Mouse (Mus musculus) C2C12 (cell line): ENCODE results near the gene Rybp. TPM values are rescaled to one million over a fixed set of nuclear protein-coding genes. Genes with fewer than 3 reads are reported as not detected.
A peak's percentile ranks its signal among the peaks of the same experiment; 100 is the strongest.

Source experiments
- H3K27me3 ChIP-seq: one replicate; pipeline ENCODE4 v1.6.1; 2011; ENCODE audit not compliant: control insufficient read depth, insufficient read depth, insufficient read length
- H3K36me3 ChIP-seq: one replicate; pipeline ENCODE4 v1.6.1; 2011; ENCODE audit not compliant: control insufficient read depth, insufficient read depth
- H3K4me3 ChIP-seq: one replicate; pipeline ENCODE4 v1.5.1; 2011; ENCODE audit warnings: mild to moderate bottlenecking, control low read depth; ENCODE audit not compliant: poor library complexity, insufficient read depth, severe bottlenecking
- H3K79me2 ChIP-seq: one replicate; pipeline ENCODE4 v1.6.1; 2011; ENCODE audit not compliant: control insufficient read depth, insufficient read depth
- H3K79me3 ChIP-seq: one replicate; pipeline ENCODE4 v1.6.1; 2011; ENCODE audit warnings: low read depth, control low read depth
- H3ac ChIP-seq: one replicate; pipeline ENCODE3; 2011; ENCODE audit warnings: low read depth; ENCODE audit not compliant: control insufficient read depth, insufficient read length
- CEBPB ChIP-seq: IDR thresholded peaks from one replicate; pipeline ENCODE4 v1.6.1; 2011; ENCODE audit warnings: low read depth, mild to moderate bottlenecking, control low read depth, moderate library complexity
- CTCF ChIP-seq: IDR thresholded peaks from one replicate; pipeline ENCODE4 v1.5.1; 2011; ENCODE audit not compliant: control insufficient read depth, insufficient read depth, insufficient read length
- FOSL1 ChIP-seq: IDR thresholded peaks from one replicate; pipeline ENCODE4 v1.8.0; 2011; ENCODE audit warnings: mild to moderate bottlenecking, low read length; ENCODE audit not compliant: poor library complexity, insufficient read depth, severe bottlenecking
- MAX ChIP-seq: IDR thresholded peaks from one replicate; pipeline ENCODE4 v1.6.1; 2011; ENCODE audit warnings: mild to moderate bottlenecking, control low read depth
- MYOD1 ChIP-seq: IDR thresholded peaks from one replicate; pipeline ENCODE4 v1.6.1; 2011; ENCODE audit warnings: low read depth; ENCODE audit not compliant: control insufficient read depth, insufficient read length
- MYOG ChIP-seq: IDR thresholded peaks from one replicate; pipeline ENCODE4 v1.6.1; 2011; ENCODE audit not compliant: control insufficient read depth, insufficient read length; ENCODE audit errors: extremely low read depth
- USF1 ChIP-seq: IDR thresholded peaks from one replicate; pipeline ENCODE4 v1.6.1; 2011; ENCODE audit warnings: low read depth, mild to moderate bottlenecking, control low read depth, moderate library complexity
- polyA plus RNA-seq: library from polyadenylated mRNA; unstranded; fragments of >200 nt; fragmentation: generic; extraction: Trizol; gene quantifications from one replicate; pipeline ENCODE4 v1.2.1, GENCODE M21; 2012; ENCODE audit warnings: missing spikeins

Gene Rybp
- polyA plus RNA-seq, 1 experiment: 7.4 TPM

DNA sequence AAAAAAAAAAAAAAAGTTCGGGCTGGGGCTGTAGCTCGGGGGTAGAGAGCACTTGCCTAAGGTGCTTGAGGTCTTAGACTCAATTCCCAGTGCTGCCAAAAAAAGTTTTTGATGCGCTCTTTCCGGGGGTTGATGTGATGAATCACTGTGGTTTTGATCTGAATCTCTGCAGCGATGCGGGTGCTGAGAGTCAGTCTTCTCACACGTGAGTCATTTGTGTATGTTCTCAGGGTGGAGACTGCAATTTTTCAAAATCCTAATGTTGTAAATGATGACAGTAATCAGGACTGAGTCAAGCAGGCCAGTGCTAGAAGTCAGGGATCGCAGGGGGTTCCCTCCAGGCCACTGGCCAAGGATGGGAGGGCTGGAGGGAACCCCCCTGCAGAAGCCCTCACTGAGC, 26.9 kb upstream of the Rybp start:
- Histone ChIP-seq H3K4me3 (no peak overlapping the region), H3K79me2 (no peaks in the 10 kb centered on the region), H3ac (no peak overlapping the region), H3K79me3 (no peaks in the 10 kb centered on the region), H3K27me3 (no peaks in the 10 kb centered on the region), H3K36me3 (no peaks in the 10 kb centered on the region)
- no peak for TF ChIP-seq MYOD1
- TF ChIP-seq USF1: peak; percentile 25
- TF ChIP-seq FOSL1: peak; percentile 85
- TF ChIP-seq CTCF: no peak

DNA sequence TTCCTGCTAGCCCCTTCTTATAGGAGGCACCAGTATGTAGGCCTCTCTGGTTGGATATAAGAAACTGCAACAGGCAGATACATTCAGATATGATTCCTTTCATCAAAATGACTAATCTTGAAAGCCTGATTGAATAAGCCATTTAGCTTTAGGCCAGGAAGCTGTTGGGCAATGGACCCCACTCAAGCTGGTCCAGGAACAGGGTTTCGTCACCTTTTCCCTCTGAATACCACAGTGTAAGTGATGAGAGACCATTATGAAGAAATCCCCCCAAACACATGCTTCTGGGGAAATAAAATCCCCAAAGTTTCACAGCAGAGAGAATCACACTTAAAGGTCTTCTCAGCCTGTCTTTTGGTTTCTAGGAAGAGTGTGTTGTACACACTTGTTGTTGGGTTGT, 23.9 kb upstream of the Rybp start:
- Histone ChIP-seq H3K27me3 (no peaks in the 10 kb centered on the region), H3ac (no peak overlapping the region), H3K36me3 (no peaks in the 10 kb centered on the region), H3K4me3 (no peak overlapping the region), H3K79me2 (no peaks in the 10 kb centered on the region), H3K79me3 (no peaks in the 10 kb centered on the region)
- TF ChIP-seq MYOD1 (no peak), MAX (no peak), CTCF (no peak), FOSL1 (no peak), CEBPB (no peak), USF1 (no peak), MYOG (no peak)

DNA sequence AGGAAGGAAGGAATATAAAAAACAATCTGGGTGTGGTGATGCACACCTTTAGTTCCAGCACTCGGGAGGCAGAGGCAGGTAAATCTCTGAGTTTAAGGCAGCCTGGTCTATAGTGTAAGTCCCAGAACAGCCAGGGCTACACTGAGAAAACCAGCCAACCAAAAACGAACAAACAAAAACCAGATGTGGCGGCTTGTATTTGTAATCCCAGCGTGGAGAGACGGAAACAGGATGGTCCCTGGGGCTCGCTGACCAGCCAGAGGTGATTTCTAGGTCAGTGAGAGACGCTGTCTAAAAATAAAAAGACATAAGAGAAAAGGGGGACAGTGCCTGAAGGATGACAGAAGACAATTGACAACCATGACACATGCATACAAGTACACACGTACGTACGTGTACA, 17.5 kb upstream of the Rybp start:
- Histone ChIP-seq H3K79me2 (no peaks in the 10 kb centered on the region), H3ac (no peak overlapping the region), H3K36me3 (no peaks in the 10 kb centered on the region), H3K27me3 (no peaks in the 10 kb centered on the region), H3K79me3 (no peaks in the 10 kb centered on the region), H3K4me3 (no peak overlapping the region)
- no peak for TF ChIP-seq MYOG

DNA sequence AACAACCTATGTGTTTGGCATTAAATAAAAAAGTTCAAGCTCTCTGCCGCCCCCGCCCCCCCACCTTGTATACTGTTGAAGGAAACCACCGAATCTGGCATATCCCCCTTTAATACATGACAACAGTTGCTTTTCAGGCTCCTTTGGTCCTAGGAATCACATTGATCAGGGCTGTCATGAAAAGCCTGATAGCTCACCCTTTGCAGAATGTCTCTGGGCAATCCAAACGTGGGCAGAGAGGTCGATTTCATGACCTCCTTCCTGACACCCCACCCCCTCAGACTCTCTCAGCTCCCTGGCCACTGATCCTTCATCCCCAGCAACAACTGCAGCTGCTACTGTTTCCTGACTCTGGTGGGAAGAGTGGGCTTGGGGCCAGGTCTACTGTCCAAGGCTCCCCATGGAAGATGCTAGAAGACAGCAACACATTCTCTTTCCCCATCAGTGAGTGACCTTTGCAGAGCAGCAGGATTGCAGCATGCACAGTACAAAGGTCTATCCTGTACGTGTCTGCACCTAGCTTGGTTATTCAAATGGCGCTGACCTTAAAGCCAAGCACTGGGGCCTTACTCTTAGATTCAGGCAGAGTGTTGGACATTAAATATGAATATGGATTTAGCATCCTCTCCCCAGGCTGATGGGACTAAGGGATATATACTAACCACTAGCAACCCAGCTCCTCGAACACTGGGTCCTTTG, 14.3 kb upstream of the Rybp start:
- no peak overlapping the region for H3ac ChIP-seq
- no peak for TF ChIP-seq FOSL1
- no peak for TF ChIP-seq CTCF
- no peak for TF ChIP-seq MYOG
- no peak for TF ChIP-seq MAX
- TF ChIP-seq MYOD1: no peak

DNA sequence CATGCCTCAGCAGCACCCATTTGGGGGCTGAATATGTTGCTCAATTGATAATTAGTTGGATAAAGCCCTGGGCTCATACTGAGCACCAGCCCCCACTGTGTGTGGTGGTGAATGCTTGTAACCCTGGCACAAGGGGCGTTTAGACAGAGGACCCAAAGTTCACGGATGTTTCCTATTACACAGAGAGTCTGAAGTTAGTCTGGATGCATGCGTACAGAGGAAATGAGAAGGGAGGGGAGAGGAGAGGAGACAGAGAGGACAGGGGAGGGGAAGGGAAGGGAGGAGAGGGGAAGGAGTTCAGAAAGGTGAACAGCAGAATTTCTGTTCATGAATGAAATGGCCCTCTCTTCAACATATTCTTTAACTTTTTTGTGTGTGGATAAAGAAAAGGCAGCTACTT, 13.5 kb upstream of the Rybp start:
- Histone ChIP-seq H3K4me3 (no peak overlapping the region), H3K79me3 (no peaks in the 10 kb centered on the region), H3K36me3 (no peaks in the 10 kb centered on the region), H3ac (no peak overlapping the region), H3K27me3 (no peaks in the 10 kb centered on the region), H3K79me2 (no peaks in the 10 kb centered on the region)
- TF ChIP-seq FOSL1: no peak
- TF ChIP-seq CTCF: no peak
- TF ChIP-seq MAX: no peak
- TF ChIP-seq MYOD1: no peak
- TF ChIP-seq CEBPB: no peak
- TF ChIP-seq USF1: no peak
- TF ChIP-seq MYOG: no peak

More for the DNA sequence above, 14.3 kb upstream of the Rybp start:
- no peaks in the 10 kb centered on the region for H3K36me3 ChIP-seq
- H3K79me2 ChIP-seq: no peaks in the 10 kb centered on the region
- no peak overlapping the region for H3K4me3 ChIP-seq
- H3K79me3 ChIP-seq: no peaks in the 10 kb centered on the region
- no peaks in the 10 kb centered on the region for H3K27me3 ChIP-seq

DNA sequence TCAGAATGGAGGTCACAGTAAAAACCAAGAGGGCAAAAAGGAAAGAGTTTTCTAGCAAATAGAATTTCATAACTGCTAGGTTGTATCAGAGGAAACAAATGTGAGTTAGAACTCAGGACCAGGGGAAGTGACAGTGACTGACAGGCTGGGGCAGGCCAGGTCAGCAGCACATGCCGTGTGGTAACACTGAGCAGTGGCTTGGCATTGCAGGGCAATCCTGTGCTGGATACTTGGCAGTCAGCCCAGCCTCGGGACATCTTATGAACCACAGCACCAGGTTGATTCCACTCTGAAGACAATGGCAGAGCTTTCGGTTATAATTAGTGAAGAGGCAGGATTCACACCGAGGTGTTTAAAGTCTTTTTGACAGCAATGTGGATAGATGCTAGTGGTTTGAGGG, 11.7 kb upstream of the Rybp start:
- Histone ChIP-seq H3K79me3 (no peaks in the 10 kb centered on the region), H3K36me3 (no peaks in the 10 kb centered on the region), H3K27me3 (no peaks in the 10 kb centered on the region), H3ac (no peak overlapping the region), H3K4me3 (no peak overlapping the region), H3K79me2 (no peaks in the 10 kb centered on the region)
- TF ChIP-seq CEBPB (no peak), FOSL1 (no peak), MYOD1 (no peak), CTCF (no peak), USF1 (no peak), MYOG (no peak)
